Mouse (Mus musculus) forebrain, postnatal 0 days (tissue): ENCODE measurements around the gene Odc1. TPM values are rescaled to one million over a fixed set of nuclear protein-coding genes. Genes with fewer than 3 reads are reported as not detected.
"Not testable (repeated sequence)": the region's sequence is repeated elsewhere in the genome, so short reads cannot be mapped to it uniquely, and the experiment has no call there.

ENCODE experiments used
- ATAC-seq: fragments of 200-750 bp; cut with Nextera tagmentation; 2 replicates; pipeline ENCODE4 v1.8.0; 2017; ENCODE audit warnings: mild to moderate bottlenecking, moderate library complexity
- DNase-seq: peaks from one replicate; pipeline ENCODE4 v3.0.0-alpha.2; 2015
- H3K27ac ChIP-seq: fragments of 300-500 bp; sonication (generic); 2 replicates; pipeline ENCODE4 v1.5.1; 2014; ENCODE audit warnings: low read depth, mild to moderate bottlenecking, antibody characterized with exemption, low read length, moderate library complexity, mixed read lengths
- H3K27me3 ChIP-seq: fragments of 300-500 bp; sonication (generic); 2 replicates; pipeline ENCODE4 v1.6.1; 2014; ENCODE audit warnings: mild to moderate bottlenecking, low read length, mixed read lengths; ENCODE audit not compliant: insufficient read depth
- H3K36me3 ChIP-seq: fragments of 300-500 bp; sonication (generic); 2 replicates; pipeline ENCODE4 v1.6.1; 2014; ENCODE audit warnings: mild to moderate bottlenecking, moderate library complexity; ENCODE audit not compliant: insufficient read depth
- H3K4me1 ChIP-seq: fragments of 300-500 bp; sonication (generic); 2 replicates; pipeline ENCODE4 v1.6.1; 2014; ENCODE audit warnings: antibody characterized with exemption; ENCODE audit not compliant: insufficient read depth
- H3K4me2 ChIP-seq: fragments of 300-500 bp; sonication (generic); 2 replicates; pipeline ENCODE4 v1.6.1; 2014; ENCODE audit warnings: low read depth, mild to moderate bottlenecking, moderate library complexity
- H3K4me3 ChIP-seq: fragments of 300-500 bp; sonication (generic); 2 replicates; pipeline ENCODE4 v1.5.1; 2014; ENCODE audit warnings: low read depth, low read length, mixed read lengths
- H3K9ac ChIP-seq: fragments of 300-500 bp; sonication (generic); 2 replicates; pipeline ENCODE4 v1.6.1; 2014; ENCODE audit warnings: mild to moderate bottlenecking
- H3K9me3 ChIP-seq: fragments of 300-500 bp; sonication (generic); 2 replicates; pipeline ENCODE4 v1.6.1; 2016; ENCODE audit warnings: low read length
- CTCF ChIP-seq: sonication (generic); IDR thresholded peaks from 2 replicates; pipeline ENCODE4 v1.5.1; 2016; ENCODE audit warnings: antibody characterized with exemption, control low read depth, low read depth
- WGBS: fragments of 180-500 bp; shearing (Covaris S2); extraction: QIAGEN DNeasy Blood & Tissue Kit; methylation state at CpG from one replicate; pipeline ENCODE4 v1.1.7; 2014; 5-methylcytosine and 5-hydroxymethylcytosine counted together
- polyA plus RNA-seq: library from polyadenylated mRNA; unstranded; fragments of >200 nt; fragmentation: Nextera tagmentation; extraction: Ambion mirVana; gene quantifications from 2 replicates; pipeline ENCODE4 v1.2.1, GENCODE M21; 2015
- total RNA-seq: library from RNA; depleted of rRNA; stranded (reverse); fragments of >200 nt; gene quantifications from 2 replicates; pipeline ENCODE4 v1.2.3, GENCODE M21; 2014

Odc1 gene
- total and polyA plus RNA-seq, 2 experiments from 2014 or later: 146 to 293 TPM

DNA sequence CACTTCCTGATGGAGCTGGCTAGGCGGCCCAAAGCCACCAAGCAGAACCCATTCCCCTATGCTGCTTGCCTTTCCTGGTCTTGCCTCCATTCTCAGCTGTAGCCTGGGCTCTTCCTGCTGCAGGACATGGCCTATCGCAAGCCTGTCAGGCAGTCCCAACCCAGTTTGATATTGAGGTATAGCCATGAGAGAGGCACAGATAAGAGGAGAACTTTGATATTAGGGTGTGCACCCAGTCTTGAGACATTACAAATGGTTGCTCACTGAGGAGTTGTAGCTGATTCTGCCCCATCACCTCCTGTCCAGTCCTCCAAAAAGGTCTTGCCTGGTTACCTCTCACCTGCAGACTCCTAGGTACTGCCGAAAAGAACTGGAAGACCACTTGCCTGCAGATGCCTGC, 6.5 kb upstream of the Odc1 start:
- H3K27ac ChIP-seq: no peak overlapping the region
- no peaks in the 10 kb centered on the region for H3K36me3 ChIP-seq
- no peaks in the 10 kb centered on the region for H3K4me1 ChIP-seq
- 80% methylated on average over 3 of the region's 3 CpGs for WGBS
- no peak for ATAC-seq
- H3K4me2 ChIP-seq: no peak overlapping the region
- H3K9ac ChIP-seq: no peak overlapping the region
- no peak for DNase-seq
- TF ChIP-seq CTCF: no peak
- H3K4me3 ChIP-seq: no peak overlapping the region
- H3K27me3 ChIP-seq: no peaks in the 10 kb centered on the region
- no peaks in the 10 kb centered on the region for H3K9me3 ChIP-seq

GRCm38 (mm10) chr12:17539041-17539440, 5.6 kb upstream of the Odc1 start:
- no peaks in the 10 kb centered on the region for H3K36me3 ChIP-seq
- no peaks in the 10 kb centered on the region for H3K9me3 ChIP-seq
- no peak for TF ChIP-seq CTCF
- no peak overlapping the region for H3K9ac ChIP-seq
- H3K27ac ChIP-seq: no peak overlapping the region
- H3K27me3 ChIP-seq: no peaks in the 10 kb centered on the region
- ATAC-seq (no peak), DNase-seq (no peak)
- H3K4me1 ChIP-seq: no peaks in the 10 kb centered on the region
- H3K4me3 ChIP-seq: no peak overlapping the region
- no peak overlapping the region for H3K4me2 ChIP-seq
- 68% methylated on average over 6 of the region's 6 CpGs for WGBS

- no peak for DNase-seq
- WGBS: 79% methylated on average over 6 of the region's 6 CpGs
Measured at GRCm38 (mm10) chr12:17540040-17540552, 4.5 kb upstream of the Odc1 start.

DNA sequence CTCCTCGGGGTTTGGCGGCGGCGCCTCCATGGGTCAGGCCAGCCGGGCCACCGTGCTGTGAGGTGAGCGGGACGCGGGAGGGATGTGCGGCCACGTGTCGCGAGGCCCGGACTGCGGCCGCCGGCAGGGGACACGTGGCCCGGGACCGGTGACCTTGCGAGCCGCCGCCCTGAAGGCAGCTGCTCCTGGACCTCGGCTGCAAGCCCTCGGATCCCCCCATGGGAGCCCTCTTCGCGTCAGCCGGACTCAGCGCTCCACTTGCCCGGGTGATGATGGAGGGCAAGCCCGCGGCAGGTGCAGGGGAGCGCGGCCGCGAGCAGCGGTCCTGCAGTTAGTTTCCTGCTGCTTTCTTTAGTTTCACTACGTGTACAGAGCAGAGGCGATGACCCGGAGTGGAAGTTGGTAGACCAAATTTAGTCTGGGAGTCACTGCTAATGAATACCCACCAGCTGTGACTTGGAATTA, 545 bp downstream of the Odc1 start:
- TF ChIP-seq CTCF: no peak
- peak overlapping the region; percentile 78 for H3K4me2 ChIP-seq
- H3K4me3 ChIP-seq: peak overlapping the region; percentile 96
- H3K36me3 ChIP-seq: peaks cover 26% of the 10 kb centered on the region
- H3K27me3 ChIP-seq: no peaks in the 10 kb centered on the region
- peak overlapping the region; percentile 92 for H3K27ac ChIP-seq
- H3K9me3 ChIP-seq: no peaks in the 10 kb centered on the region
- ATAC-seq: peak; percentile 32
- DNase-seq: peak; percentile 35
- H3K9ac ChIP-seq: peak overlapping the region; percentile 97
- under 1% methylated on average over 34 of the region's 40 CpGs for WGBS
- H3K4me1 ChIP-seq: peaks cover 10% of the 10 kb centered on the region

More at GRCm38 (mm10) chr12:17540040-17540552, 4.5 kb upstream of the Odc1 start:
- H3K4me3 ChIP-seq: no peak overlapping the region
- no peak overlapping the region for H3K9ac ChIP-seq
- H3K36me3 ChIP-seq: no peaks in the 10 kb centered on the region
- no peak for ATAC-seq
- H3K4me1 ChIP-seq: no peaks in the 10 kb centered on the region
- no peak for TF ChIP-seq CTCF
- H3K4me2 ChIP-seq: no peak overlapping the region
- no peak overlapping the region for H3K27ac ChIP-seq
- H3K9me3 ChIP-seq: no peaks in the 10 kb centered on the region
- H3K27me3 ChIP-seq: no peaks in the 10 kb centered on the region

DNA sequence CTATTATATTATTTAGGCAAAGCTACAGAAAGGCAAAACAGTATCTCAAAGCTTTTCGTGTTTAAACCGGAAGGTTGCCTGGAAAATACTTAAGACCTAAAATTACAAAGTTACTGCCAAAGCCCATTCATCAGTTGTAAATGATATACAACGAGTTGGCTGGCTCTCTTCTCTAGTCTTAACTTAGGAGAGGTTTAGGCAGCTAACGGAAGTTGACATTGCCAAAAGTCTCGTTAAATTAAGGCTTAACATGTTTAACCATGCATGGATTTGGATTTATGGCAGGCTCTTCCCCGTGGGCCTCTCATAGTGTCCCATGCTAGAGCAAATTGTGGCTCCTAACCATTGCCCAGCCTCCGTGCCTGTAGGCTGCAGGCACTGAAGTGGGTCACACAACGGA, 1.3 kb downstream of the Odc1 start:
- Histone ChIP-seq H3K9me3 (no peaks in the 10 kb centered on the region), H3K27me3 (no peaks in the 10 kb centered on the region), H3K4me1 (peaks cover 10% of the 10 kb centered on the region), H3K4me2 (peak overlapping the region; percentile 78), H3K36me3 (peaks cover 30% of the 10 kb centered on the region), H3K4me3 (peak overlapping the region; percentile 96), H3K9ac (peak overlapping the region; percentile 97), H3K27ac (no peak overlapping the region)
- no peak for TF ChIP-seq CTCF
- DNase-seq (peak; percentile 37), ATAC-seq (no peak)
- 1% methylated on average over 8 of the region's 8 CpGs for WGBS

DNA sequence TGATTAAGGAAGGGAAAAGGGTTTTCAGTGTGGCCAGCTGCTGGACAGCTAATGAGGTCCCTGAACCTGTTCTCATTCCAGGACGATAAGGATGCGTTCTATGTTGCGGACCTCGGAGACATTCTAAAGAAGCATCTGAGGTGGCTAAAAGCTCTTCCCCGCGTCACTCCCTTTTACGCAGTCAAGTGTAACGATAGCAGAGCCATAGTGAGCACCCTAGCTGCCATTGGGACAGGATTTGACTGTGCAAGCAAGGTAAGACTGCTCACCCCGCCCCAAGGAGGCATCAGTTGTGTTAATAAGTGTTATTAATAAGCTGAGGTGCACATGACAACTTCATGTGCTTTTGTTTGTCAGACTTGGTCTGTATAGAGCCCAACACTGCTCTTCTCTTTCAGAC, 3.0 kb downstream of the Odc1 start:
- Histone ChIP-seq H3K4me2 (peak overlapping the region; percentile 78), H3K36me3 (peaks cover 41% of the 10 kb centered on the region)
- WGBS: 91% methylated on average over 9 of the region's 9 CpGs
- ATAC-seq, H3K27ac ChIP-seq, H3K9ac ChIP-seq, H3K4me1 ChIP-seq, H3K27me3 ChIP-seq, DNase-seq, H3K4me3 ChIP-seq, H3K9me3 ChIP-seq: not testable (repeated sequence)

- Histone ChIP-seq H3K36me3 (peaks cover 41% of the 10 kb centered on the region), H3K4me1 (peaks cover 10% of the 10 kb centered on the region), H3K27ac (0 out of 2 replicates have a peak overlapping the region, but pooled peaks have one; percentile 15), H3K4me3 (no peak overlapping the region), H3K9me3 (no peaks in the 10 kb centered on the region), H3K9ac (no peak overlapping the region), H3K27me3 (no peaks in the 10 kb centered on the region), H3K4me2 (no peak overlapping the region)
- DNase-seq (peak; percentile 81), ATAC-seq (no peak)
- no peak for TF ChIP-seq CTCF
- WGBS: 30% methylated on average over 5 of the region's 5 CpGs
Measured at GRCm38 (mm10) chr12:17548505-17548904, 3.9 kb downstream of the Odc1 start.

GRCm38 (mm10) chr12:17549421-17549820, 4.8 kb downstream of the Odc1 start:
- H3K36me3 ChIP-seq: peaks cover 41% of the 10 kb centered on the region
- not testable (repeated sequence) for H3K9ac ChIP-seq, H3K4me3 ChIP-seq, H3K4me2 ChIP-seq, ATAC-seq, H3K27ac ChIP-seq, H3K4me1 ChIP-seq, H3K27me3 ChIP-seq, H3K9me3 ChIP-seq, DNase-seq
- 68% methylated on average over 5 of the region's 5 CpGs for WGBS
